Mouse (Mus musculus): ENCODE measurements at regions not wholly inside any gene's neighbourhood (a gene's known extent, or its start where the extent isn't known, plus 50 kb on each side); places are given as distances from the start of the nearest gene placed in this dataset.

GRCm38 (mm10) chr3:52197982-52198750, 70.0 kb upstream of the Foxo1 start:
- Histone ChIP-seq H3K9ac (no peak overlapping the region), H3K27me3 (no peaks in the 10 kb centered on the region), H3K36me3 (no peaks in the 10 kb centered on the region), H3K4me1 (peaks cover 21% of the 10 kb centered on the region), H3K27ac (peak overlapping the region; percentile 5; the same call in 1 of the 2 replicates), H3K9me3 (replicated peaks) (no peaks in the 10 kb centered on the region), H3K4me3 (replicated peaks) (0 out of 2 replicates have a peak overlapping the region, but pooled peaks have one; percentile 1), H3K4me2 (peak overlapping the region; percentile 26; the same call in 1 of the 2 replicates)
- ATAC-seq (replicated peaks; ENCODE audit: low FRiP score) = no peak
- WGBS = 69% methylated on average over 23 of the region's 23 CpGs

GRCm38 (mm10) chr3:52198751-52199738, 69.1 kb upstream of the Foxo1 start:
- Histone ChIP-seq H3K4me1 (peaks cover 18% of the 10 kb centered on the region), H3K9ac (no peak overlapping the region), H3K9me3 (replicated peaks) (no peaks in the 10 kb centered on the region), H3K4me3 (replicated peaks) (no peak overlapping the region), H3K4me2 (no peak overlapping the region; the same call in 1 of the 2 replicates), H3K27me3 (no peaks in the 10 kb centered on the region), H3K27ac (no peak overlapping the region), H3K36me3 (no peaks in the 10 kb centered on the region)
- WGBS = 56% methylated on average over 17 of the region's 17 CpGs
- no peak for ATAC-seq (replicated peaks; ENCODE audit: low FRiP score)

- no peak for ATAC-seq (replicated peaks; ENCODE audit: low FRiP score)
- Histone ChIP-seq H3K9ac (no peak overlapping the region), H3K4me3 (replicated peaks) (no peak overlapping the region), H3K4me1 (peaks cover 18% of the 10 kb centered on the region), H3K36me3 (no peaks in the 10 kb centered on the region), H3K27ac (no peak overlapping the region), H3K9me3 (replicated peaks) (0 out of 2 replicates have a peak, but pooled peaks cover 2% of the 10 kb centered on the region), H3K4me2 (no peak overlapping the region), H3K27me3 (no peaks in the 10 kb centered on the region)
- WGBS = 57% methylated on average over 4 of the region's 4 CpGs
Measured at GRCm38 (mm10) chr3:52200106-52200505, 68.0 kb upstream of the Foxo1 start.

GRCm38 (mm10) chr3:52210556-52211302, 57.4 kb upstream of the Foxo1 start:
- no peak overlapping the region for H3K9ac ChIP-seq
- peak overlapping the region; percentile 53 for H3K4me2 ChIP-seq
- H3K4me1 ChIP-seq = peaks cover 11% of the 10 kb centered on the region
- peak overlapping the region; percentile 9; the same call in 1 of the 2 replicates for H3K4me3 ChIP-seq (replicated peaks)
- no peaks in the 10 kb centered on the region for H3K27me3 ChIP-seq
- peak overlapping the region; percentile 34 for H3K27ac ChIP-seq
- peaks cover 4% of the 10 kb centered on the region; the same call in 1 of the 2 replicates for H3K9me3 ChIP-seq (replicated peaks)
- peak; percentile 88 for ATAC-seq (replicated peaks; ENCODE audit: low FRiP score)
- no peaks in the 10 kb centered on the region for H3K36me3 ChIP-seq
- WGBS = 10% methylated on average over 24 of the region's 24 CpGs

GRCm38 (mm10) chr3:52211303-52211695, 56.8 kb upstream of the Foxo1 start:
- Histone ChIP-seq H3K4me1 (peaks cover 11% of the 10 kb centered on the region), H3K9me3 (replicated peaks) (no peaks in the 10 kb centered on the region), H3K9ac (no peak overlapping the region), H3K27ac (0 out of 2 replicates have a peak overlapping the region, but pooled peaks have one; percentile 34), H3K36me3 (no peaks in the 10 kb centered on the region), H3K27me3 (no peaks in the 10 kb centered on the region), H3K4me2 (peak overlapping the region; percentile 53), H3K4me3 (replicated peaks) (0 out of 2 replicates have a peak overlapping the region, but pooled peaks have one; percentile 9)
- WGBS = 26% methylated on average over 6 of the region's 6 CpGs
- ATAC-seq (replicated peaks; ENCODE audit: low FRiP score) = peak; percentile 55; the same call in 1 of the 2 replicates

- no peak for ATAC-seq (replicated peaks; ENCODE audit: low FRiP score)
- Histone ChIP-seq H3K9me3 (replicated peaks) (no peaks in the 10 kb centered on the region), H3K4me3 (replicated peaks) (no peak overlapping the region), H3K27ac (no peak overlapping the region), H3K9ac (no peak overlapping the region), H3K4me1 (peaks cover 15% of the 10 kb centered on the region), H3K36me3 (no peaks in the 10 kb centered on the region), H3K27me3 (no peaks in the 10 kb centered on the region), H3K4me2 (no peak overlapping the region)
- 98% methylated on average over 7 of the region's 7 CpGs for WGBS
Measured at GRCm38 (mm10) chr3:52214114-52214513, 54.0 kb upstream of the Foxo1 start.

GRCm38 (mm10) chr3:52215083-52215482, 53.1 kb upstream of the Foxo1 start:
- ATAC-seq (replicated peaks; ENCODE audit: low FRiP score) = no peak

More at GRCm38 (mm10) chr3:52215083-52215482, 53.1 kb upstream of the Foxo1 start:
- no peak overlapping the region for H3K4me2 ChIP-seq
- peaks cover 15% of the 10 kb centered on the region for H3K4me1 ChIP-seq
- WGBS = 79% methylated on average over 9 of the region's 9 CpGs
- no peaks in the 10 kb centered on the region for H3K27me3 ChIP-seq
- no peaks in the 10 kb centered on the region for H3K9me3 ChIP-seq (replicated peaks)
- H3K27ac ChIP-seq = no peak overlapping the region
- H3K36me3 ChIP-seq = no peaks in the 10 kb centered on the region
- H3K9ac ChIP-seq = no peak overlapping the region
- H3K4me3 ChIP-seq (replicated peaks) = no peak overlapping the region
